Mouse (Mus musculus) embryonic facial prominence, embryonic 14.5 days (tissue): ENCODE results near the gene Musk. TPM values are rescaled to one million over a fixed set of nuclear protein-coding genes. Genes with fewer than 3 reads are reported as not detected.
A peak's percentile ranks its signal among the peaks of the same experiment; 100 is the strongest.

Experiments used
- ATAC-seq: fragments of 200-750 bp; cut with Nextera tagmentation; 2 replicates; pipeline ENCODE4 v1.8.0; 2017; ENCODE audit warnings: low read depth, moderate number of reproducible peaks, moderate TSS enrichment
- DNase-seq: peaks from one replicate; pipeline ENCODE4 v3.0.0-alpha.2; 2015; ENCODE audit warnings: low spot score
- H3K27ac ChIP-seq: fragments of 300-500 bp; sonication (generic); replicated peaks from 2 replicates; pipeline ENCODE4 v1.5.1; 2014; ENCODE audit warnings: low read depth, mild to moderate bottlenecking, low read length, moderate library complexity
- H3K27me3 ChIP-seq: fragments of 300-500 bp; sonication (generic); replicated peaks from 2 replicates; pipeline ENCODE4 v1.6.1; 2014; ENCODE audit warnings: low read length; ENCODE audit not compliant: control insufficient read depth, insufficient read depth
- H3K36me3 ChIP-seq: fragments of 300-500 bp; sonication (generic); 2 replicates; pipeline ENCODE4 v1.6.1; 2014; ENCODE audit warnings: low read length, mixed read lengths; ENCODE audit not compliant: control insufficient read depth, insufficient read depth
- H3K4me1 ChIP-seq: fragments of 300-500 bp; sonication (generic); 2 replicates; pipeline ENCODE4 v1.6.1; 2014; ENCODE audit warnings: antibody characterized with exemption, low read length; ENCODE audit not compliant: control insufficient read depth, insufficient read depth
- H3K4me2 ChIP-seq: fragments of 300-500 bp; sonication (generic); 2 replicates; pipeline ENCODE4 v1.6.1; 2014; ENCODE audit warnings: low read depth, mild to moderate bottlenecking, low read length, moderate library complexity, mixed read lengths
- H3K4me3 ChIP-seq: fragments of 300-500 bp; sonication (generic); 2 replicates; pipeline ENCODE4 v1.5.1; 2014; ENCODE audit warnings: low read depth, mild to moderate bottlenecking, low read length
- H3K9ac ChIP-seq: fragments of 300-500 bp; sonication (generic); 2 replicates; pipeline ENCODE4 v1.6.1; 2014; ENCODE audit warnings: low read depth, mild to moderate bottlenecking, low read length, moderate library complexity, mixed read lengths
- H3K9me3 ChIP-seq: fragments of 300-500 bp; sonication (generic); 2 replicates; pipeline ENCODE4 v1.6.1; 2016; ENCODE audit warnings: low read length; ENCODE audit not compliant: control insufficient read depth
- WGBS: fragments of 180-500 bp; shearing (Covaris S2); extraction: QIAGEN DNeasy Blood & Tissue Kit; methylation state at CpG from one replicate; pipeline ENCODE4 v1.1.7; 2014; 5-methylcytosine and 5-hydroxymethylcytosine counted together
- polyA plus RNA-seq: library from polyadenylated mRNA; unstranded; fragments of >200 nt; fragmentation: Nextera tagmentation; extraction: Ambion mirVana; gene quantifications from 2 replicates; pipeline ENCODE4 v1.2.1, GENCODE M21; 2014

Gene Musk
- polyA plus RNA-seq, 1 experiment from 2014 or later, result 11.8 TPM

- H3K4me2 ChIP-seq, result no peak overlapping the region
- WGBS, result 86% methylated on average over 4 of the region's 4 CpGs
- no peak overlapping the region for H3K9ac ChIP-seq
- no peaks in the 10 kb centered on the region for H3K27me3 ChIP-seq
- H3K27ac ChIP-seq, result no peak overlapping the region
- H3K36me3 ChIP-seq, result no peaks in the 10 kb centered on the region
- H3K4me1 ChIP-seq, result no peaks in the 10 kb centered on the region
- H3K4me3 ChIP-seq, result no peak overlapping the region
- no peaks in the 10 kb centered on the region for H3K9me3 ChIP-seq
- DNase-seq, result no peak
- ATAC-seq, result no peak
Measured at GRCm38 (mm10) chr4:58358996-58359395, 73.2 kb downstream of the Musk start.

GRCm38 (mm10) chr4:58365321-58365720 is 79.6 kb downstream of the Musk start:
- Histone ChIP-seq H3K4me2 (no peak overlapping the region), H3K4me3 (no peak overlapping the region), H3K4me1 (no peaks in the 10 kb centered on the region), H3K9me3 (no peaks in the 10 kb centered on the region), H3K27me3 (no peaks in the 10 kb centered on the region), H3K36me3 (no peaks in the 10 kb centered on the region), H3K27ac (no peak overlapping the region), H3K9ac (no peak overlapping the region)
- DNase-seq (peak; percentile 43), ATAC-seq (no peak)
- 52% methylated on average over 6 of the region's 6 CpGs for WGBS

GRCm38 (mm10) chr4:58371106-58371505 is 85.3 kb downstream of the Musk start:
- no peak overlapping the region for H3K27ac ChIP-seq
- 67% methylated on average over 1 of the region's 1 CpGs for WGBS
- H3K4me2 ChIP-seq, result no peak overlapping the region
- no peak for ATAC-seq
- DNase-seq, result no peak
- no peaks in the 10 kb centered on the region for H3K27me3 ChIP-seq
- H3K4me1 ChIP-seq, result no peaks in the 10 kb centered on the region
- H3K36me3 ChIP-seq, result no peaks in the 10 kb centered on the region
- H3K9me3 ChIP-seq, result no peaks in the 10 kb centered on the region
- no peak overlapping the region for H3K9ac ChIP-seq
- H3K4me3 ChIP-seq, result no peak overlapping the region

- H3K27me3 ChIP-seq, result no peaks in the 10 kb centered on the region
- H3K4me3 ChIP-seq, result no peak overlapping the region
- ATAC-seq, result no peak
- 83% methylated on average over 10 of the region's 10 CpGs for WGBS
- no peak overlapping the region for H3K27ac ChIP-seq
- DNase-seq, result no peak
- H3K9me3 ChIP-seq, result no peaks in the 10 kb centered on the region
- no peaks in the 10 kb centered on the region for H3K36me3 ChIP-seq
- no peak overlapping the region for H3K9ac ChIP-seq
- no peak overlapping the region for H3K4me2 ChIP-seq
- H3K4me1 ChIP-seq, result no peaks in the 10 kb centered on the region
Measured at GRCm38 (mm10) chr4:58373599-58373998, 87.8 kb downstream of the Musk start.

GRCm38 (mm10) chr4:58374141-58374870 is 88.5 kb downstream of the Musk start:
- WGBS, result 78% methylated on average over 7 of the region's 7 CpGs
- Histone ChIP-seq H3K9me3 (no peaks in the 10 kb centered on the region), H3K27ac (no peak overlapping the region), H3K4me3 (no peak overlapping the region), H3K36me3 (no peaks in the 10 kb centered on the region), H3K9ac (no peak overlapping the region), H3K27me3 (no peaks in the 10 kb centered on the region), H3K4me2 (no peak overlapping the region), H3K4me1 (no peaks in the 10 kb centered on the region)
- DNase-seq (no peak), ATAC-seq (no peak)

- WGBS, result 89% methylated on average over 4 of the region's 4 CpGs
Measured at GRCm38 (mm10) chr4:58379186-58379585, 93.4 kb downstream of the Musk start.

GRCm38 (mm10) chr4:58400861-58401341 is 115.1 kb downstream of the Musk start:
- 58% methylated on average over 12 of the region's 12 CpGs for WGBS
- no peaks in the 10 kb centered on the region for H3K36me3 ChIP-seq

More at GRCm38 (mm10) chr4:58379186-58379585, 93.4 kb downstream of the Musk start:
- Histone ChIP-seq H3K4me3 (no peak overlapping the region), H3K36me3 (no peaks in the 10 kb centered on the region), H3K27ac (no peak overlapping the region), H3K9ac (no peak overlapping the region), H3K9me3 (no peaks in the 10 kb centered on the region), H3K27me3 (no peaks in the 10 kb centered on the region), H3K4me1 (no peaks in the 10 kb centered on the region), H3K4me2 (no peak overlapping the region)
- DNase-seq (no peak), ATAC-seq (no peak)

GRCm38 (mm10) chr4:58401973-58402501 is 116.3 kb downstream of the Musk start:
- H3K27me3 ChIP-seq, result no peaks in the 10 kb centered on the region
- H3K4me1 ChIP-seq, result no peaks in the 10 kb centered on the region
- WGBS, result 75% methylated on average over 4 of the region's 4 CpGs
- DNase-seq (peak; percentile 42), ATAC-seq (no peak)
- H3K27ac ChIP-seq, result no peak overlapping the region
- no peaks in the 10 kb centered on the region for H3K36me3 ChIP-seq
- no peak overlapping the region for H3K4me3 ChIP-seq
- 0 out of 2 replicates have a peak, but pooled peaks cover 2% of the 10 kb centered on the region for H3K9me3 ChIP-seq
- no peak overlapping the region for H3K9ac ChIP-seq
- H3K4me2 ChIP-seq, result no peak overlapping the region

More at GRCm38 (mm10) chr4:58400861-58401341, 115.1 kb downstream of the Musk start:
- Histone ChIP-seq H3K27me3 (no peaks in the 10 kb centered on the region), H3K9me3 (0 out of 2 replicates have a peak, but pooled peaks cover 2% of the 10 kb centered on the region), H3K27ac (peak overlapping the region; percentile 8; the same call in 1 of the 2 replicates), H3K9ac (no peak overlapping the region), H3K4me1 (no peaks in the 10 kb centered on the region), H3K4me2 (no peak overlapping the region), H3K4me3 (no peak overlapping the region)
- peak; percentile 47; the same call in 1 of the 2 replicates for ATAC-seq
- peak; percentile 91 for DNase-seq
